Mouse (Mus musculus): Measurements from ENCODE around the gene Gm20683. TPM values are rescaled to one million over a fixed set of nuclear protein-coding genes. Genes with fewer than 3 reads are reported as not detected.
A peak's percentile ranks its signal among the peaks of the same experiment; 100 is the strongest.

Gm20683 gene
- polyA plus RNA-seq, 1 experiment from 2014 or later = 0.95 TPM

DNA sequence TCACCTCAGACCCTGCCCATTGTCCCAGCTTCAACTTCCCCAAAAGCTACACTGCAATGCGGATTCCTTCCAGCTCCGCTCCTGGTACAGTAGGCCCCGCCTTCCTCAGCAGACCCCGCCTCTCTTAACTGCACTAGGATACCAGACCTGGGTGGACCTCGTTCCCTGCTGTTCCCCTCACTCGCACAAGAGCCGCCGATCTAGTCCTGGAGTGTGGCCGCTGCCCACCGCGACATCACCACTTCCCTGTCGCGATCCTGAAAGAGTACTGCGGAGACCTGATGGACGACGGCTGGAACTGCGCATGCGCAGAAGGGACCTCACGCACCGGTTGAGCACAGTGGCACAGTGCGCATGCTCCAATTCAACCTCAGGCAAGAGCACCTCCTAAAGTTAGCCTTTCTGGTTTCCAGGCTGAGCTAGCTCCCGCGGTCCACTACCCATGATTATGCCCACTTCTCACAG lies 56.2 kb downstream of the Gm20683 start, which contains the start of gene Haghl:
Haghl (minus strand) TSS at position 393 of the 465 bp plus-strand sequence.
- DNase-seq (ENCODE audit: low spot score) (peak; percentile 99), ATAC-seq (ENCODE audit: insufficient number of reproducible peaks, low FRiP score, low TSS enrichment, low read depth) (peak; percentile 76)
- Histone ChIP-seq H3K4me1 (ENCODE audit: control insufficient read depth, insufficient read depth, low read length) (peaks cover 22% of the 10 kb centered on the region), H3K9me3 (ENCODE audit: control insufficient read depth, low read length) (no peaks in the 10 kb centered on the region), H3K27ac (replicated peaks; ENCODE audit: low read depth, low read length) (peak within 1 kb of the TSS; percentile 87), H3K9ac (ENCODE audit: low read length) (peak within 1 kb of the TSS; percentile 64), H3K36me3 (ENCODE audit: control insufficient read depth, insufficient read depth, low read length) (peaks cover 32% of the 10 kb centered on the region), H3K4me2 (ENCODE audit: low read depth, severe bottlenecking) (peak within 1 kb of the TSS; percentile 85), H3K4me3 (ENCODE audit: low read depth, low read length) (peak within 1 kb of the TSS; percentile 76), H3K27me3 (ENCODE audit: control insufficient read depth, insufficient read depth, low read length) (no peaks in the 10 kb centered on the region)
- WGBS = under 1% methylated on average over 23 of the region's 23 CpGs

Small RNA genes lying within 50 kb of the gene (microRNA-seq; reads per million reads assigned to microRNA genes)
- not detected for gene Mir3082

Other genes starting within 250 kb of the Gm20683 start
- gene Gng13, start 124.6 kb downstream of the Gm20683 start, polyA plus RNA-seq (2014; fragmentation: Nextera tagmentation; extraction: Ambion mirVana) = 3.2 and 9.7 TPM in 2 replicates
- 29.1 and 31.5 TPM in 2 replicates for gene Chtf18, start 114.3 kb downstream of the Gm20683 start, polyA plus RNA-seq (2014; fragmentation: Nextera tagmentation; extraction: Ambion mirVana)
- gene Rpusd1, start 114.1 kb downstream of the Gm20683 start, polyA plus RNA-seq (2014; fragmentation: Nextera tagmentation; extraction: Ambion mirVana) = 20.4 and 23.4 TPM in 2 replicates
- gene Mslnl, start 105.7 kb downstream of the Gm20683 start, polyA plus RNA-seq (2014; fragmentation: Nextera tagmentation; extraction: Ambion mirVana) = not detected in 2 replicates
- 0.14 and 0.24 TPM in 2 replicates for gene Msln, start 87.4 kb downstream of the Gm20683 start, polyA plus RNA-seq (2014; fragmentation: Nextera tagmentation; extraction: Ambion mirVana)
- 21.8 and 23.6 TPM in 2 replicates for gene Narfl, start 68.0 kb downstream of the Gm20683 start, polyA plus RNA-seq (2014; fragmentation: Nextera tagmentation; extraction: Ambion mirVana)
- 62.7 and 68.0 TPM in 2 replicates for gene Haghl, start 56.1 kb downstream of the Gm20683 start, polyA plus RNA-seq (2014; fragmentation: Nextera tagmentation; extraction: Ambion mirVana)
- gene Ccdc78, start 55.2 kb downstream of the Gm20683 start, polyA plus RNA-seq (2014; fragmentation: Nextera tagmentation; extraction: Ambion mirVana) = 0.11 and 0.16 TPM in 2 replicates
- gene Fam173a, start 48.9 kb downstream of the Gm20683 start, polyA plus RNA-seq (2014; fragmentation: Nextera tagmentation; extraction: Ambion mirVana) = 52.3 and 53.4 TPM in 2 replicates
- gene AC134908.4, start 46.1 kb downstream of the Gm20683 start, polyA plus RNA-seq (2014; fragmentation: Nextera tagmentation; extraction: Ambion mirVana) = 0.29 TPM in 1 of 2 replicates, not detected in the other
- gene Metrn, start 44.6 kb downstream of the Gm20683 start, polyA plus RNA-seq (2014; fragmentation: Nextera tagmentation; extraction: Ambion mirVana) = 13.3 and 15.0 TPM in 2 replicates
- gene Fbxl16, start 32.7 kb downstream of the Gm20683 start, polyA plus RNA-seq (2014; fragmentation: Nextera tagmentation; extraction: Ambion mirVana) = 1.4 and 1.5 TPM in 2 replicates
- gene Wdr24, start 18.1 kb downstream of the Gm20683 start, polyA plus RNA-seq (2014; fragmentation: Nextera tagmentation; extraction: Ambion mirVana) = 27.7 and 27.9 TPM in 2 replicates
- gene Jmjd8, start 12.9 kb downstream of the Gm20683 start, polyA plus RNA-seq (2014; fragmentation: Nextera tagmentation; extraction: Ambion mirVana) = 45.5 and 55.0 TPM in 2 replicates
- gene Stub1, start 8.4 kb downstream of the Gm20683 start, polyA plus RNA-seq (2014; fragmentation: Nextera tagmentation; extraction: Ambion mirVana) = 341 and 353 TPM in 2 replicates
- 1.2 TPM in 2 replicates for gene Rhbdl1, start 4.5 kb downstream of the Gm20683 start, polyA plus RNA-seq (2014; fragmentation: Nextera tagmentation; extraction: Ambion mirVana)
- gene Rhot2, start 3.1 kb upstream of the Gm20683 start, polyA plus RNA-seq (2014; fragmentation: Nextera tagmentation; extraction: Ambion mirVana) = 9.4 and 10.7 TPM in 2 replicates
- 19.3 and 22.4 TPM in 2 replicates for gene Wdr90, start 19.7 kb upstream of the Gm20683 start, polyA plus RNA-seq (2014; fragmentation: Nextera tagmentation; extraction: Ambion mirVana)
- gene Mcrip2, start 27.0 kb upstream of the Gm20683 start, polyA plus RNA-seq (2014; fragmentation: Nextera tagmentation; extraction: Ambion mirVana) = 7.8 and 10.7 TPM in 2 replicates
- 55.9 and 60.9 TPM in 2 replicates for gene Mettl26, start 33.3 kb upstream of the Gm20683 start, polyA plus RNA-seq (2014; fragmentation: Nextera tagmentation; extraction: Ambion mirVana)
- gene Wfikkn1, start 39.1 kb upstream of the Gm20683 start, polyA plus RNA-seq (2014; fragmentation: Nextera tagmentation; extraction: Ambion mirVana) = 0.68 and 0.75 TPM in 2 replicates
- gene Rab40c, start 78.0 kb upstream of the Gm20683 start, polyA plus RNA-seq (2014; fragmentation: Nextera tagmentation; extraction: Ambion mirVana) = 19.2 and 19.7 TPM in 2 replicates
- gene Pigq, start 103.2 kb upstream of the Gm20683 start, polyA plus RNA-seq (2014; fragmentation: Nextera tagmentation; extraction: Ambion mirVana) = 50.9 and 52.8 TPM in 2 replicates
- 0.27 TPM in 1 of 2 replicates, not detected in the other for gene Nhlrc4, start 103.2 kb upstream of the Gm20683 start, polyA plus RNA-seq (2014; fragmentation: Nextera tagmentation; extraction: Ambion mirVana)
- 0.18 and 0.33 TPM in 2 replicates for gene A930017K11Rik, start 110.8 kb upstream of the Gm20683 start, polyA plus RNA-seq (2014; fragmentation: Nextera tagmentation; extraction: Ambion mirVana)
- 23.8 and 25.7 TPM in 2 replicates for gene Capn15, start 144.0 kb upstream of the Gm20683 start, polyA plus RNA-seq (2014; fragmentation: Nextera tagmentation; extraction: Ambion mirVana)
- gene Rab11fip3, start 227.8 kb upstream of the Gm20683 start, polyA plus RNA-seq (2014; fragmentation: Nextera tagmentation; extraction: Ambion mirVana) = 15.9 and 17.4 TPM in 2 replicates
- gene Decr2, start 248.6 kb upstream of the Gm20683 start, polyA plus RNA-seq (2014; fragmentation: Nextera tagmentation; extraction: Ambion mirVana) = 19.0 and 22.3 TPM in 2 replicates